ENCODE assay signal across 38 mouse cellular contexts in genomic region chr7:33795016-33795415, GRCm38 (mm10). TPM values are rescaled to one million over a fixed set of nuclear protein-coding genes. Genes with fewer than 3 reads are reported as not detected.
DNase-seq lines count a peak whose midpoint lies in the region; ATAC-seq and TF ChIP-seq lines count a peak whose summit lies in the region.
"Had no signal": no experiment of that assay in that cellular context is flagged by ENCODE, and none has a peak within 500 bp of the region (broad histone marks: within the 10 kb centered on the region; RNA-seq: fewer than 3 reads in every experiment).

No protein-coding gene starts in this region.

- DNase-seq in heart, adult 2 months, result no peak
- no peak for DNase-seq in heart, postnatal 25 days (ENCODE audit: low spot score)
- DNase-seq in lung, postnatal 36 days, result peak; percentile 3
- DNase-seq in lung, postnatal 14 days, result no peak
- DNase-seq in Patski (ENCODE audit: low read depth, low spot score), result no peak
- DNase-seq in adrenal gland, adult 8-10 months, result no peak
- DNase-seq in right cerebral cortex, postnatal 10 days (ENCODE audit: low spot score in 2 of 2), result no peak
- DNase-seq: adrenal gland, postnatal 10 days; cerebellum, adult 11 months; cerebellum, adult 9-11 months; embryo, embryonic 11 days; gastrocnemius, postnatal 36 days; heart, postnatal 14 days; kidney, postnatal 10 days; layer of hippocampus, postnatal 36 days; lung, embryonic 14.5 days; thymus, postnatal 4 days had no signal

- no peak overlapping the region for H3K27ac ChIP-seq in heart, adult 2 months
- H3K27ac ChIP-seq: embryonic facial prominence, embryonic 12.5 days; limb, embryonic 12.5 days; liver, embryonic 15.5 days; midbrain, embryonic 12.5 days; neural tube, embryonic 12.5 days had no signal

- intact Hi-C loops in heart, adult 2 months (cut with DNase I), result loop anchor here (5.0 kb wide), 1 partner anchor 407 kb away; no protein-coding TSS in a partner anchor
- intact Hi-C loops in heart, postnatal 25 days (cut with DNase I), result loop anchor here (10.0 kb wide), 1 partner anchor 400 kb away; the partner anchor contains the start of gene Pdcd2l

- no peak for TF ChIP-seq POLR2A in heart, adult 2 months (IDR thresholded peaks at IDR 0.05; ENCODE audit: insufficient read depth, low read depth, low read length)

- no peak for ATAC-seq in Patski
- ATAC-seq: CD4-positive, CD25-positive, alpha-beta regulatory T cell, adult 4 months; forebrain, embryonic 14.5 days; hindbrain, embryonic 16.5 days had no signal

- H3K4me1 ChIP-seq in heart, adult 2 months (ENCODE audit: control insufficient read depth, insufficient read depth, low read length), result no peaks in the 10 kb centered on the region
- H3K4me1 ChIP-seq: embryonic facial prominence, embryonic 12.5 days; limb, embryonic 12.5 days; liver, embryonic 15.5 days; megakaryocyte, embryonic 14.5 days; midbrain, embryonic 12.5 days; neural tube, embryonic 12.5 days had no signal

- H3K36me3 ChIP-seq in heart, adult 2 months (ENCODE audit: control insufficient read depth, insufficient read depth, low read length), result no peaks in the 10 kb centered on the region
- H3K36me3 ChIP-seq: embryonic facial prominence, embryonic 12.5 days; G1E; limb, embryonic 12.5 days; liver, embryonic 15.5 days; midbrain, embryonic 12.5 days; neural tube, embryonic 12.5 days had no signal

- no peaks in the 10 kb centered on the region for H3K79me2 ChIP-seq in heart, adult 2 months (replicated peaks; ENCODE audit: control insufficient read depth, insufficient read depth, low read length)

- TF ChIP-seq CTCF in heart, adult 2 months (IDR thresholded peaks at IDR 0.05), result peak; percentile 36
- TF ChIP-seq CTCF in Patski (IDR thresholded peaks at IDR 0.05), result peak; percentile 22

- in situ Hi-C loops in Patski (cut with MboI; ENCODE audit: low pct_unique_long_range_greater_than_20kb), result loop anchor here (25.0 kb wide), 2 partner anchors 392 to 767 kb away; partner anchors contain the start of gene Pdcd2l

- no peak overlapping the region for H3K9ac ChIP-seq in heart, adult 2 months (ENCODE audit: low read depth, low read length)
- H3K9ac ChIP-seq: embryonic facial prominence, embryonic 12.5 days; limb, embryonic 12.5 days; liver, embryonic 15.5 days; lung, embryonic 14.5 days; midbrain, embryonic 12.5 days; neural tube, embryonic 12.5 days had no signal

- H3K27me3 ChIP-seq in heart, adult 2 months (ENCODE audit: control insufficient read depth, insufficient read depth, low read length), result no peaks in the 10 kb centered on the region
- H3K27me3 ChIP-seq in Patski, result no peaks in the 10 kb centered on the region
- H3K27me3 ChIP-seq: embryonic facial prominence, embryonic 12.5 days; limb, embryonic 12.5 days; liver, embryonic 15.5 days; megakaryocyte, embryonic 14.5 days; midbrain, embryonic 12.5 days; neural tube, embryonic 12.5 days had no signal

- POLR2A ChIA-PET in Patski (lab: Charles Lee), result no interaction called here

- CTCF ChIA-PET in Patski (lab: Charles Lee), result interaction anchor here (0.8 kb wide), 1 partner anchor 10 kb away, joined by 3 read pairs; no protein-coding TSS in a partner anchor

- TF ChIP-seq EP300 in heart, adult 2 months (IDR thresholded peaks at IDR 0.05; ENCODE audit: insufficient read depth, low read depth, low read length), result no peak

- no peak overlapping the region for H3K4me3 ChIP-seq in heart, adult 2 months
- H3K4me3 ChIP-seq: embryonic facial prominence, embryonic 12.5 days; limb, embryonic 12.5 days; liver, embryonic 15.5 days; megakaryocyte, embryonic 14.5 days; midbrain, embryonic 12.5 days; myocyte; neural tube, embryonic 12.5 days had no signal

RNA-seq across cellular contexts. Expression of gene Scgb1b24, which starts 51.4 kb away (rescaled TPM):
- total RNA-seq in heart, adult 2 months (2021), result not detected
- polyA plus RNA-seq in heart, adult 2 months (2012; rRNA removed), result not detected in 2 replicates
- total RNA-seq in heart, postnatal 25 days (2021), result not detected
- polyA plus RNA-seq in Patski (2021), result not detected
- not detected for total RNA-seq in adrenal gland, adult 8-10 months (2022)
- total RNA-seq: adrenal gland, postnatal 10 days; G1E; gastrocnemius, postnatal 36 days; heart, adult 18-20 months; heart, postnatal 14 days; layer of hippocampus, postnatal 36 days; left cerebral cortex, postnatal 25 days; liver, adult 2 months; midbrain, postnatal 0 days had no signal
- polyA plus RNA-seq: CD4-positive, CD25-positive, alpha-beta regulatory T cell, adult 4 months; embryonic facial prominence, embryonic 12.5 days; forebrain, embryonic 14.5 days; G1E; heart, embryonic 14.5 days; hindbrain, embryonic 11.5 days; hindbrain, embryonic 16.5 days; intestine, embryonic 14.5 days; limb, embryonic 12.5 days; liver, adult 2 months; liver, embryonic 15.5 days; lung, embryonic 14.5 days; midbrain, embryonic 12.5 days; midbrain, postnatal 0 days; myocyte; neural tube, embryonic 12.5 days; stomach, embryonic 14.5 days; testis, adult 2 months; thymus, postnatal 0 days had no signal

RNA-seq across cellular contexts. Expression of gene Scgb2b24, which starts 55.9 kb away (rescaled TPM):
- total RNA-seq in heart, adult 2 months (2021), result not detected
- not detected in 2 replicates for polyA plus RNA-seq in heart, adult 2 months (2012; rRNA removed)
- not detected for total RNA-seq in heart, postnatal 25 days (2021)
- not detected for polyA plus RNA-seq in Patski (2021)
- total RNA-seq in adrenal gland, adult 8-10 months (2022), result not detected
- total RNA-seq: adrenal gland, postnatal 10 days; gastrocnemius, postnatal 36 days; heart, adult 18-20 months; heart, postnatal 14 days; layer of hippocampus, postnatal 36 days; left cerebral cortex, postnatal 25 days; liver, adult 2 months; midbrain, postnatal 0 days had no signal
- polyA plus RNA-seq: CD4-positive, CD25-positive, alpha-beta regulatory T cell, adult 4 months; embryonic facial prominence, embryonic 12.5 days; forebrain, embryonic 14.5 days; G1E; heart, embryonic 14.5 days; hindbrain, embryonic 11.5 days; hindbrain, embryonic 16.5 days; intestine, embryonic 14.5 days; limb, embryonic 12.5 days; liver, adult 2 months; liver, embryonic 15.5 days; lung, embryonic 14.5 days; midbrain, embryonic 12.5 days; midbrain, postnatal 0 days; myocyte; neural tube, embryonic 12.5 days; stomach, embryonic 14.5 days; testis, adult 2 months; thymus, postnatal 0 days had no signal
